Mouse (Mus musculus) neural tube, embryonic 14.5 days (tissue): ENCODE data around the gene Pcyox1. TPM values are rescaled to one million over a fixed set of nuclear protein-coding genes. Genes with fewer than 3 reads are reported as not detected.
A peak's percentile ranks its signal among the peaks of the same experiment; 100 is the strongest.

Source experiments
- ATAC-seq: fragments of 200-750 bp; cut with Nextera tagmentation; 2 replicates; pipeline ENCODE4 v1.8.0; 2017; ENCODE audit warnings: low read depth, mild to moderate bottlenecking, moderate TSS enrichment, moderate library complexity
- H3K27ac ChIP-seq: fragments of 300-500 bp; sonication (generic); 2 replicates; pipeline ENCODE4 v1.5.1; 2014; ENCODE audit warnings: low read depth, mild to moderate bottlenecking, control low read depth, low read length, moderate library complexity, mixed read lengths
- H3K27me3 ChIP-seq: fragments of 300-500 bp; sonication (generic); 2 replicates; pipeline ENCODE4 v1.6.1; 2014; ENCODE audit warnings: low read length; ENCODE audit not compliant: control insufficient read depth, insufficient read depth
- H3K36me3 ChIP-seq: fragments of 300-500 bp; sonication (generic); 2 replicates; pipeline ENCODE4 v1.6.1; 2014; ENCODE audit warnings: low read length, mixed read lengths; ENCODE audit not compliant: control insufficient read depth, insufficient read depth
- H3K4me1 ChIP-seq: fragments of 300-500 bp; sonication (generic); 2 replicates; pipeline ENCODE4 v1.6.1; 2014; ENCODE audit warnings: low read length; ENCODE audit not compliant: control insufficient read depth, insufficient read depth
- H3K4me2 ChIP-seq: fragments of 300-500 bp; sonication (generic); 2 replicates; pipeline ENCODE4 v1.6.1; 2014; ENCODE audit warnings: mild to moderate bottlenecking, low read depth, low read length, control low read depth
- H3K4me3 ChIP-seq: fragments of 300-500 bp; sonication (generic); 2 replicates; pipeline ENCODE4 v1.5.1; 2014; ENCODE audit warnings: low read depth, low read length, control low read depth, mixed read lengths
- H3K9ac ChIP-seq: fragments of 300-500 bp; sonication (generic); replicated peaks from 2 replicates; pipeline ENCODE4 v1.6.1; 2014; ENCODE audit warnings: low read depth, mild to moderate bottlenecking, control low read depth, low read length, mixed read lengths
- H3K9me3 ChIP-seq: fragments of 300-500 bp; sonication (generic); 2 replicates; pipeline ENCODE4 v1.6.1; 2016; ENCODE audit warnings: low read length; ENCODE audit not compliant: control insufficient read depth
- WGBS: fragments of 180-500 bp; shearing (Covaris S2); extraction: QIAGEN DNeasy Blood & Tissue Kit; methylation state at CpG from one replicate; pipeline ENCODE4 v1.1.7; 2014; 5-methylcytosine and 5-hydroxymethylcytosine counted together
- polyA plus RNA-seq: library from polyadenylated mRNA; unstranded; fragments of >200 nt; fragmentation: Nextera tagmentation; extraction: Ambion mirVana; gene quantifications from 2 replicates; pipeline ENCODE4 v1.2.1, GENCODE M21; 2014

Pcyox1 gene
- polyA plus RNA-seq, 1 experiment from 2014 or later = 100 TPM

DNA sequence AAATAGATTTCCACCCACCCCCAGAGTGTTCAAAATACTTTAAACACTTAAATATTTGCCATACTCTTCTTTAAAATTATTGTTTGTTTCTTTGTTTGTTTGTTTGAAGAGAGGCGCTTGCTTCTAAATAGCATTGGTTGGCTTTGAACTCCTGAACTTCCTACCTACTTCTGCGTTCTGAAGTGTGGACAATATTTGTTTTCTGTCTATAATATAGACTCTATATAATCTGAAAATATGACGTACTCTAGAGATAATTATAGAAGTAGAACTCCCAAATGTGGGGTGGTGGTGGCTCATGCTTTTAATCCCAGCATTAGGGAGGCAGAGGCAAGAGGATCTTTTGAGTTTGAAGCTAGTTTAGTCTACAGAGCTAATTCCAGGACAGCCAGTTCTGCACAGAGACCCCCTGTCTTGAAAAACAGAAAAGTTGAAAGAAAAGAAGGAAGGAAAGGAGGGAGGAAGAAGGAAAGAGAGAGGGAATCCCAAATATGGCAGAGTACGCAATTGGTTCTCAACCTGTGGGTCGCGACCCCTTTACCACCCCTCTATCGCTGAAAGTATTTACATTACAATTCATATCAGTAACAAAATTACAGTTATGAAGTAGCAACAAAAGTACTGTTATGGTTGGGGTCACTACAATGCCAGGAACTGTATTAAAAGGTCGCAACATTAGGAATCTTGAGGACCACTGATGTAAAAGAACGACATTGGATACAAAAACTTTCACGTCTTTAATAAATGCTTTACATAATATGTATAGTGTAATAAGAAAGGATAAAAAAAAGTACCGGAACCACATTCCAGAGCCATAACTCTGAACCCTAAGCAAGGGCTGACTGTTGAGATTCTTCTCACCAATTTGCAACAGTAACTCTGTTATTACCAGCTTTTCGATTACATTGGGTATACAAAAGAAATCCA lies 6.0 kb upstream of the Pcyox1 start:
- no peak overlapping the region for H3K9ac ChIP-seq
- H3K9me3 ChIP-seq = no peaks in the 10 kb centered on the region
- 41% methylated on average over 12 of the region's 12 CpGs for WGBS
- H3K27ac ChIP-seq = no peak overlapping the region
- H3K36me3 ChIP-seq = no peaks in the 10 kb centered on the region; the same call in 1 of the 2 replicates
- H3K27me3 ChIP-seq = no peaks in the 10 kb centered on the region
- H3K4me2 ChIP-seq = peak overlapping the region; percentile 40
- H3K4me3 ChIP-seq = peak overlapping the region; percentile 77
- H3K4me1 ChIP-seq = peaks cover 12% of the 10 kb centered on the region; the same call in 1 of the 2 replicates
- ATAC-seq = no peak

GRCm38 (mm10) chr6:86400972-86401371 lies 4.0 kb upstream of the Pcyox1 start:
- no peak; the same call in 1 of the 2 replicates for ATAC-seq
- Histone ChIP-seq H3K9me3 (no peaks in the 10 kb centered on the region), H3K4me1 (no peaks in the 10 kb centered on the region), H3K27me3 (no peaks in the 10 kb centered on the region; the same call in 1 of the 2 replicates), H3K9ac (no peak overlapping the region), H3K36me3 (no peaks in the 10 kb centered on the region), H3K27ac (no peak overlapping the region), H3K4me3 (no peak overlapping the region), H3K4me2 (peak overlapping the region; percentile 32; the same call in 1 of the 2 replicates)
- 8% methylated on average over 9 of the region's 9 CpGs for WGBS

GRCm38 (mm10) chr6:86399995-86400394 lies 3.0 kb upstream of the Pcyox1 start:
- no peak overlapping the region for H3K9ac ChIP-seq
- no peaks in the 10 kb centered on the region for H3K36me3 ChIP-seq
- no peak overlapping the region for H3K4me2 ChIP-seq
- peaks cover 9% of the 10 kb centered on the region for H3K4me1 ChIP-seq
- no peak overlapping the region for H3K4me3 ChIP-seq
- no peak for ATAC-seq
- no peak overlapping the region for H3K27ac ChIP-seq
- no peaks in the 10 kb centered on the region for H3K9me3 ChIP-seq
- no peaks in the 10 kb centered on the region; the same call in 1 of the 2 replicates for H3K27me3 ChIP-seq
- WGBS = 84% methylated on average over 2 of the region's 2 CpGs

GRCm38 (mm10) chr6:86398986-86399385 lies 2.0 kb upstream of the Pcyox1 start:
- Histone ChIP-seq H3K36me3 (no peaks in the 10 kb centered on the region), H3K27ac (no peak overlapping the region), H3K27me3 (no peaks in the 10 kb centered on the region; the same call in 1 of the 2 replicates), H3K4me2 (no peak overlapping the region), H3K9ac (no peak overlapping the region), H3K4me1 (peaks cover 13% of the 10 kb centered on the region), H3K9me3 (no peaks in the 10 kb centered on the region), H3K4me3 (no peak overlapping the region)
- 76% methylated on average over 2 of the region's 2 CpGs for WGBS
- ATAC-seq = no peak

DNA sequence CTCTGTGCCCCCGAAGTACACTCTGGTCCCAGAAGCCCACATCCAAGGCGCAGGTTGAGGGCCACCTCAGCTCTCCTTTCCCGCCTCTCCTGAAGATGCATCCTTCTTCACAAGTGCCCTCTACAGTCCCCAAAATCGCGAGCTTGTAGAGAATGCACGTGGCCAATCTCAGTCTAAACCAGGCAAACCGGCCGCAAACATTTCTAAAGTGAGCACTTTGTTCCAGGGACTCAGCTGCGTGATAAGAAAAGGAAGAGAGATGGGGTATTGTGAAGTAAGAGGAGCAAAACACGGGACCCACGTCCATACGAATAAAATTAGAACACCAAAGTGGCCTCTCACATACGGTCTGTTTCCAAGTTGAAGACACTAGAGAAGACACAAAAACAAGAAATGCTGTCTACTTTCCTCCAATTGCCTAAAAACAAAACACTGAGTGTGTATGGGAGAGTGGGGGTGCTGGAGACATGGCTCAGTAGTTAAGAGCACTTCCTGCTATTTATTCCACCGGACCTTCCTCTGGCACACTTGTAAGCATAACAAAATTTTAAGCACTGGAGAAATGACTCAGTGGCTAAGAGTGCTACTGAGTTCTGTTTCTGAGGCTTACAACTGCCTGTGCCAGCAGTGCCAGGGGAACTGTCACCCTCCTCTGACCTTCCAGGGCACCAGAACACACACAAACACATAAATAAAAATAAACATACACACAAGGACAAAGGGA lies 465 bp upstream of the Pcyox1 start:
- Histone ChIP-seq H3K4me2 (peak overlapping the region; percentile 86), H3K9ac (peak overlapping the region; percentile 97), H3K36me3 (0 out of 2 replicates have a peak, but pooled peaks cover under 1% of the 10 kb centered on the region), H3K27ac (peak overlapping the region; percentile 86), H3K27me3 (no peaks in the 10 kb centered on the region; the same call in 1 of the 2 replicates), H3K9me3 (no peaks in the 10 kb centered on the region), H3K4me1 (peaks cover 16% of the 10 kb centered on the region), H3K4me3 (peak overlapping the region; percentile 84)
- 6% methylated on average over 14 of the region's 14 CpGs for WGBS
- no peak; the same call in 1 of the 2 replicates for ATAC-seq

DNA sequence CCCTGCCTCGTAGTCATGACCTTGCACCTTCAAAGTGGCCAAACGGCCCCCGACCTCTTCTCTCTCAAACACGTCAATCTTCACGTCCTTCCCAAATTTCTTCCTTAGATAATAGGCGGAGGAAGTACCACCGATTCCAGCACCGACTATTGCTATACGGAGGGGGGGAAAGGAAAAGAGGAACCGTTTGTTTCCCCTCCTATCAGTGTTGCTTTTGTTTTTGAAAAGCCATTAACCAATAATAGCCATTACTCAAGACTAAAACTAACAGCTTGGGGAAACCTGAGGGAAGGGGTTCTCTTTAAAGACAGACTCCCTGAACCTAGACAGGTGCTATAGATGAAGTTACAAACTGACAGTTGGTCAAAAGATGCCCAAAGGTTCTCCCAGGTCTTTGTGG lies 985 bp downstream of the Pcyox1 start:
- H3K4me1 ChIP-seq = peaks cover 16% of the 10 kb centered on the region
- WGBS = 17% methylated on average over 10 of the region's 10 CpGs
- H3K4me3 ChIP-seq = peak overlapping the region; percentile 84
- peak overlapping the region; percentile 86; the same call in 1 of the 2 replicates for H3K27ac ChIP-seq
- H3K36me3 ChIP-seq = peaks cover 15% of the 10 kb centered on the region
- H3K4me2 ChIP-seq = peak overlapping the region; percentile 86
- no peaks in the 10 kb centered on the region for H3K9me3 ChIP-seq
- no peak for ATAC-seq
- H3K9ac ChIP-seq = peak overlapping the region; percentile 97
- no peaks in the 10 kb centered on the region; the same call in 1 of the 2 replicates for H3K27me3 ChIP-seq

DNA sequence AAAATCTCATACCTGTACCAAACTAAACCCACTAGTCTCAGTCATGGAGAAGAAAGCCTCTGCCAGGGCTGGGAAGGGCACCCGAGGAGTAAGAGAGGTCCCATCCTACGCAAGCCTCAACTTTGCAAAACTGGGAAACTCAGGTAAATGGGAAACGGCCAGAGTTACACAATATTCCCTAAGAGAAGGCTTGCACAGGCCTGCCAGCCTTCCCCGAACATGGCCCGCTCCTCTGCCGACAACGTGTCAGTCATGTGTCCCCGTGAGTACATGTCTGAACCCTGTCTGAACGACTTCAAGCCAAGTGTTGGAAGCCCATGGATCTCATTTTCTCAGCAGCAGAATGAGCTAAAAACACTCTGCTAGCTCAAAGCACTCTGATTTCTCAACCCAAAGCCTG lies 1.9 kb downstream of the Pcyox1 start:
- ATAC-seq = no peak
- no peaks in the 10 kb centered on the region; the same call in 1 of the 2 replicates for H3K27me3 ChIP-seq
- 90% methylated on average over 9 of the region's 9 CpGs for WGBS
- peaks cover 16% of the 10 kb centered on the region for H3K4me1 ChIP-seq
- peak overlapping the region; percentile 86 for H3K4me2 ChIP-seq
- peaks cover 23% of the 10 kb centered on the region for H3K36me3 ChIP-seq
- peak overlapping the region; percentile 84 for H3K4me3 ChIP-seq
- H3K9ac ChIP-seq = no peak overlapping the region
- H3K9me3 ChIP-seq = no peaks in the 10 kb centered on the region
- H3K27ac ChIP-seq = no peak overlapping the region

- H3K36me3 ChIP-seq = peaks cover 29% of the 10 kb centered on the region
- WGBS = 92% methylated on average over 17 of the region's 17 CpGs
- no peaks in the 10 kb centered on the region; the same call in 1 of the 2 replicates for H3K27me3 ChIP-seq
- no peak overlapping the region for H3K4me2 ChIP-seq
- H3K9ac ChIP-seq = no peak overlapping the region
- H3K9me3 ChIP-seq = no peaks in the 10 kb centered on the region
- ATAC-seq = no peak
- H3K4me3 ChIP-seq = no peak overlapping the region
- no peak overlapping the region for H3K27ac ChIP-seq
- peaks cover 16% of the 10 kb centered on the region for H3K4me1 ChIP-seq
These were observed 2.8 kb downstream of the Pcyox1 start for GRCm38 (mm10) chr6:86394078-86394720.
